Mouse (Mus musculus): ENCODE data around the gene Tex13a. TPM values are rescaled to one million over a fixed set of nuclear protein-coding genes. Genes with fewer than 3 reads are reported as not detected.

The Tex13a gene
- polyA plus RNA-seq (2016; fragmentation: Nextera tagmentation; extraction: Ambion mirVana) = not detected in 2 replicates

- no peaks in the 10 kb centered on the region for H3K36me3 ChIP-seq
- ATAC-seq (ENCODE audit: low FRiP score, low read depth) = no peak
- no peaks in the 10 kb centered on the region for H3K27me3 ChIP-seq (replicated peaks)
- H3K27ac ChIP-seq = no peak within 1 kb of the TSS
- no peaks in the 10 kb centered on the region for H3K4me1 ChIP-seq
- no peaks in the 10 kb centered on the region for H3K9me3 ChIP-seq
- H3K9ac ChIP-seq = no peak within 1 kb of the TSS
- WGBS = 79% methylated on average over 3 of the region's 3 CpGs
- H3K4me3 ChIP-seq = no peak within 1 kb of the TSS
- H3K4me2 ChIP-seq (replicated peaks) = no peak within 1 kb of the TSS
Observed at GRCm38 (mm10) chrX:138209480-138209879, at the start of gene Tex13a. Gene Tex13a, minus strand, starts transcription at chrX:138209580.

- H3K27ac ChIP-seq = no peak overlapping the region
- H3K9me3 ChIP-seq = no peaks in the 10 kb centered on the region
- ATAC-seq (ENCODE audit: low FRiP score, low read depth) = no peak
- H3K27me3 ChIP-seq (replicated peaks) = no peaks in the 10 kb centered on the region
- H3K9ac ChIP-seq = no peak overlapping the region
- WGBS = 63% methylated on average over 4 of the region's 4 CpGs
- no peaks in the 10 kb centered on the region for H3K36me3 ChIP-seq
- H3K4me2 ChIP-seq (replicated peaks) = no peak overlapping the region
- no peaks in the 10 kb centered on the region for H3K4me1 ChIP-seq
- no peak overlapping the region for H3K4me3 ChIP-seq
Observed at GRCm38 (mm10) chrX:138234626-138235025, 25.2 kb upstream of the Tex13a start.

- H3K27me3 ChIP-seq (replicated peaks) = no peaks in the 10 kb centered on the region
- H3K9me3 ChIP-seq = no peaks in the 10 kb centered on the region
- no peak overlapping the region for H3K27ac ChIP-seq
- WGBS = 18% methylated on average over 3 of the region's 3 CpGs
- ATAC-seq (ENCODE audit: low FRiP score, low read depth) = 0 out of 2 replicates have a peak, but pooled peaks have one; percentile 17
- no peak overlapping the region for H3K9ac ChIP-seq
- H3K4me1 ChIP-seq = no peaks in the 10 kb centered on the region
- no peak overlapping the region for H3K4me3 ChIP-seq
- no peaks in the 10 kb centered on the region for H3K36me3 ChIP-seq
- no peak overlapping the region for H3K4me2 ChIP-seq (replicated peaks)
Observed at GRCm38 (mm10) chrX:138170146-138170545, 39.2 kb downstream of the Tex13a start.

Measured in neural tube, embryonic 12.5 days (tissue).